Mouse (Mus musculus): ENCODE measurements around the gene Anxa3. TPM values are rescaled to one million over a fixed set of nuclear protein-coding genes. Genes with fewer than 3 reads are reported as not detected.

Anxa3 gene
- total RNA-seq (2023) = not detected

DNA sequence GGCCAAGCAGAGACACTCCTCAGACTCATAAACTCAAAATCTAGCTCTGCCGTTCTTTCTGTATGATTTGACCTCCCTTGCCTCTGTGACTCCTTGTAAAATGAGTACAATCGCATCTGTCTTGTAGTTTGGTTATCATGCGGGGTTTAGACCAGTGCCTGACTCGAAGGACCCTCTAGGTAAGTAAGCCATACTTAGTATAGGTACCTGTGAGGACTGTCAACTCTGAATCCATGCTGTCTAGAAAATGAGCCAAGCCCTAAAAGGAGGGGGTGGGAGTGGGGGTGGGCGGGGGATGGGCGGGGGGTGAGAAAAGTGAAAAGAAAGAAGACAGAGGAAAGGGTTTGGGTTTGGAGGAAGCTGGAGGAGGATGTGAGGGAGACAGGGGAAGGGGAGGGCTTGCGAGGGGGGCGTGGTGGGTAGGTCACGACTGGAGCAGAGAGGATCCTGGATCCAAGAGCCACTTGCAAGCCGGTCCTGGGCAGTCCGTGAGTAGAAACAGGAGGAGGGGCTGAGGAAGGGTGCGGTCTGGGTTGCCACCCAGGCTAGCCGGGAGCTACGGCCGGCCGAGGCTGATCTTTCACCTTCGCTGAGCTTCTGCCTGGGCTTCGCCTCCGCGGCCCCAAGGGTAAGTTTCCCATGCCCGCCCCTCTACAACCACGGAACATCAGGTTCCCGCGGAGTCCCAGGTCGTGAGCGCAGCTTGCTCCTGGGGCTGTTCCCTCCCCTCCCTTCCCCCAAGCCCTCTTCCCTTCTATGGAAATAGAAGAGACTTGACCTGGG lies at the start of gene Anxa3:
Gene Anxa3 (plus strand): TSS at position 404 of the 783 bp plus-strand sequence.

Other genes with a start within 250 kb of the Anxa3 start
- 100 to 1,000 TPM; 116 to 126 TPM for gene Bmp2k, start 204.3 kb downstream of the Anxa3 start, total RNA-seq (2023)

Data from B cell, adult 67 days (primary cell).